Mouse (Mus musculus) 416B (cell line): ENCODE results near the gene Acot1.
"Not testable (repeated sequence)": the region's sequence is repeated elsewhere in the genome, so short reads cannot be mapped to it uniquely, and the experiment has no call there.

Experiments
- DNase-seq: peaks from one replicate; pipeline ENCODE4 v3.0.0; 2011; ENCODE audit warnings: low read depth

The Acot1 gene

GRCm38 (mm10) chr12:84022266-84022665 is 13.0 kb downstream of the Acot1 start:
- DNase-seq: not testable (repeated sequence)

DNA sequence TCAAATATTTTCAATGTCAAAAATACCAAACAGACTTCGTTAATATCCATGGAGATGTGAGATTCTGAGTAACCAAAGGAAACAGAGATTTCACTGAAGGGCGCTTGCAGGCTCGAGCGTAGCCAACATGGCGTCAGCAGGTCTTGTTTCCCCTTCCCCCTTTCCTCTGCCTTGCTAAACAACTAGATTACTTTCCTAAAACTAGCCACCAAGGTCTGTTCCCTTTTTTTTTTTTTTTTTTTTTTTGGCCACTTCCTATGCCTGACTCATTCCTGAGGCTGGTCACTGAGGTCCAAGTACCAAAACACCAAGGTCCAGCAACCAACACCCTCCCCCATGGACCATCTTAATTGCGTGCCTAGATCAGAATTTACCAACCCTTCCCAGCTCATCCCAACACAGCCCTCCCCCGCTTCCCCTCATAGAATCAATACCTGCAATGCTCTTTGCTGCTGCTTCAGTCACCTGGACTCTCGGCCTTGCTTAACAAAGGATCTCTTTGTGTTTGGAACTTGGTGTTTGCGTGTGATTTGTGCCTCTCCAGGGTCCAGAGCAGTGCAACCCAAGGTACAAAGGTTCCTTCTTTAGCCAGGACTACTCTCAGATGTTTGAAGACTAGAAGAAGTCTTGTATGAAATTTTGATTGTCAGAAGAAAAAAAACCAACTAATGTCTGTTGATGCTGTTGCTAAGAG is 13.9 kb downstream of the Acot1 start:
- peak; percentile 82 for DNase-seq

DNA sequence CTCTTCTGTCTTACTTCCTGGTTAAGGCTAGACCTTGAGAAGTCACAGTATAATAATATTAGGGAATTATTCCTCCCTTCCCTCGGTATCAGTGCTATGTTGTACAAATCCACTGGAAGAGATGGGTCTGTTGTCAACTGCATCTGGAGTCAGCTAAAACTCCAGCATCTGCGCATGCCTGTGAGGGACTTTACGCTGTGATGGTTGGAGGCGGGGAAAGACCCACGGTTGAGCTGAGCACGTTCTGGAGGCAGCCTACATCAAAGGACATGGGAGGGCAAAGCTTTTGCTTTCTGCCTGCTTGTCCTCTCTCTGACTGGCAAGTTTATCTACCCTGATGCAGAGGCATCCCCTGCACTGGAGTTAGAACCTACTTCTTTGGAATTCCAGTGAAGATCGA is 16.6 kb downstream of the Acot1 start:
- DNase-seq: no peak

GRCm38 (mm10) chr12:84028328-84028727 is 19.0 kb downstream of the Acot1 start:
- DNase-seq: not testable (repeated sequence)

- not testable (repeated sequence) for DNase-seq
Observed at GRCm38 (mm10) chr12:84029043-84029442, 19.8 kb downstream of the Acot1 start.

GRCm38 (mm10) chr12:84030659-84031332 is 21.5 kb downstream of the Acot1 start:
- DNase-seq: peak; percentile 89

GRCm38 (mm10) chr12:84032854-84033253 is 23.6 kb downstream of the Acot1 start:
- DNase-seq: no peak

GRCm38 (mm10) chr12:84033302-84033701 is 24.0 kb downstream of the Acot1 start:
- peak; percentile 59 for DNase-seq

DNA sequence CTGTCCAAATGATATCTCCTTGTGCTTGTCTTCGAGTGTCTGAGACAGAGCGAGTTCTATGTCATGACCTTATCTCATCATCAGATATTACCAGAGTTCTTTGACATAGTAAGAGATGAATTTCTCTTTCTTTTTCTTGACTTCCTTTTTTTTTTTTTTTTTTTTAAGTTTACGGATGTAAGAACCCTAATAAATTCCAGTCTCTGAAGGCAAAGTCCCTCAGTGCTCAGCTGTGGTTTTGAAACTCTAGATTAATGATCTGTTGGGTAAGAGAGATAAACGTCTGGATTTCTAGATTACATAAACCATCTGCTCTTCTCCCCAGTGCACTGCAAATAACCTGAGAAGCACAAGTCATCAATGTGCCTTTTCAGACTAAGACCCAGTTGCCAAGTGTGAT is 24.8 kb downstream of the Acot1 start:
- DNase-seq: peak; percentile 84

DNA sequence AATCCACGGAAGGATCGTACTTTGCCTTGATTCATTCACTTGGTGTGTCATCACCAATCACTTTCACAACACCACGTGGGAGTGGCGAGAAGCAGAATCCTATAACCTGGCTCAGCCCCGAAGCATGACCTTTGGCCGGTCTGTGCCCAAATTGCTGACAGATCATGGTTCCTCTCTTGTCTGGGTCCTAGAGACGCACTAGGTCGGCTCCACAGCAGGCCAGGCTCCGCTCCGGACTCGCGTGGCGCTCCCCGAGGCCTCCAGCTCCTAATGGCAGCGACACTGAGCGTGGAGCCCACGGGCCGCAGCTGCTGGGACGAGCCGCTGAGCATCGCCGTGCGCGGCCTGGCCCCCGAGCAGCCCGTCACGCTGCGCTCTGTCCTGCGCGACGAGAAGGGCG is 29.0 kb downstream of the Acot1 start, which contains the start of gene Acot4:
Gene Acot4 (plus strand): TSS at position 139 of the 400 bp plus-strand sequence.
- not testable (repeated sequence) for DNase-seq

GRCm38 (mm10) chr12:84038691-84039111 is 29.4 kb downstream of the Acot1 start, which contains the start of gene Gm49366:
TSS of gene Gm49366 (plus strand) at chr12:84038935.
- not testable (repeated sequence) for DNase-seq

DNA sequence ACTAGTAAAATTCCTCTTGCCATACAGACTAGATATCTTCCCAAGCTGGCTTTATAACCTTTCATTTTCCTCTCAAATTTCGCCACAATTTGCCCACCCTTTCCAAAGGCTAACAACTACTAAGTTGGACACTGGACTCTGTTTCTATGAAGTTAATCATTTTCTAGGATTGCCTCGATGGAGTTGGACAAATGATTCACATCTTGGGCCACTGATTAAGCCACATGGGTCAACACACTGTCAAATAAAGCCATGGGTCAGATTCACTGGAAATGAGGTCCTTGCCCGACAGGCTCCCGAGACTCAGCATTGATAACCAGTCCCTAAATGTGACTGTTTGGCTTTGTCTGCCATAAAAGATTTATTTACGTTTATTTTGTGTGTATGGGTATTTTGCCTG is 33.0 kb downstream of the Acot1 start:
- DNase-seq: no peak

DNA sequence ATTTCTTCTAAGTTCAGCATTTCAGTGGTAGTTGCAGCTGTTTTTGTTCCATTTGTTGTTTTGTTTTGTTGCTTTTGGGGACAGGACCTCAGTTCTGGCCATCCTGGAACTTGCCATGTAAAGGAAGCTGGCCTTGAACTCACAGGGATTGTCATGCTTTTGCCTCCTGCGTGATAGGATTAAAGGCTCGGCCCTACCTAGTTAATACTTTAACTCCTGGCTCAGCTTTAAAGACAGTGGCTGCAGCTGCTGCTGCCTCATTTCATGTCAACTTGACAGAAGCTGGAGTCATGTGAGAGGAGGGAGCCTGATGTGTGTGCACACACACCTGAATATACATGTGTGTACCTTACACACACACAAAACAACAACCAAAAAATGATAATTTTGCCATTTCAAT is 34.8 kb downstream of the Acot1 start:
- no peak for DNase-seq

- DNase-seq: peak; percentile 56
Observed at GRCm38 (mm10) chr12:84046906-84047305, 37.6 kb downstream of the Acot1 start.

DNA sequence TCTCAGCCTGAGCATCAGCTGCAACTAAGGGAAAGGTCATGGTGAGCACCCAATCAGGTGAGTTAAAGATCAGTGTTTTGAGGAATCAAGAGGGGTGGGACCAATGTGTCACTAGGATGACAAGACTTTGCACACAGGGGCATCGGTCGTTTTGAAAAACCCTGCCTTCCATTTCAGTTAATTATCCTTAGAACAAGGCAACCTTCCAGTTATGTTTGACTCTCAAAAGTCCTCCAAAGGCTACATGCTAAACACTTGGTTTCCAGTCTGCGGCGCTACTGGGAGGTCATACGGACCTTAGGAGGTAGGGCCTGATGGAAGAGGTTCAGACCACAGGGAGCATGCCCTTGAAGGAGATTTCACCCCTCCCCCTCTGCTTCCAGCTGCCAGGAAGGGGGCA is 41.5 kb downstream of the Acot1 start:
- not testable (repeated sequence) for DNase-seq

- peak; percentile 46 for DNase-seq
Observed at GRCm38 (mm10) chr12:84051937-84052474, 42.7 kb downstream of the Acot1 start, which contains the start of gene Acot3. TSS of gene Acot3 (plus strand) at chr12:84052144.

DNA sequence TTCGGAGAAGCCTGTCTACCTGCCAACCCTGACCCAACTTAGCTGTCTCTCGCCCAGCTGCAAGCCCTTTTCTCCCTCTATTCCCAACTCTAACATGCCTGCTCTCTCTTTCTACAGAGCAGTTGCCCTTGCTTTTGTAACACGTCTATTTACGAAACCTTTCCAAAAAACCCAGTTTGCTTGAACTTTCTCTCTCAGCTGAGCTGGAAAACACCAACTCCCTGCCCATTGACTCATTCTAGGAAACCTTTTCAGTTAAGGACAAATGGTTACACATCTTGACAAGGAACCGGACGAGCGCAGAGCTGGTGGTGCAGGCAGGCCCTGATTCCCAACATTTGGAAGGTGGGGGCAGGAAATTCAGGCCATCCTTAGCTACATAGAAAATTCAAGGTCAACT is 43.3 kb downstream of the Acot1 start:
- DNase-seq: no peak

GRCm38 (mm10) chr12:84053173-84053572 is 43.9 kb downstream of the Acot1 start:
- no peak for DNase-seq

GRCm38 (mm10) chr12:84053679-84054391 is 44.5 kb downstream of the Acot1 start:
- peak; percentile 4 for DNase-seq

DNA sequence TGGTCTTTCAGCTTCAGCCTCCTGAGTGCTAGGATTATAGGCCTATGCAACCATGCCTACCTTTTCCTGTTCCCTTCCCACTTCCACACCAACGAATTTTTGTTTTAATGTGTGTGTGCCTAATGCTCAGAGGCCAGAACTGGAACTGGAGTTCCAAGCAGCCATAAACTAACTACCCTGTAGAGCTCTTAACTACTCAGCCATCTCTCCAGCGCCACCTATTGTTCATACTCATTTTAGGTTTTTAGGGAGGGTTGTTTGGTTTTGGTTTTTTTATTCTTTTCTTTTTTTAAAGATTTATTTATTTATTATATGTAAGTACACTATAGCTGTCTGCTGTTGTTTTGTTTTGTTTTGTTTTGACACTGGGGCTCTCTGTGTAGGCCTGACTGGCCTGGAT is 51.7 kb downstream of the Acot1 start:
- DNase-seq: peak; percentile 84

- DNase-seq: no peak
Observed at GRCm38 (mm10) chr12:84062336-84062735, 53.0 kb downstream of the Acot1 start.

DNA sequence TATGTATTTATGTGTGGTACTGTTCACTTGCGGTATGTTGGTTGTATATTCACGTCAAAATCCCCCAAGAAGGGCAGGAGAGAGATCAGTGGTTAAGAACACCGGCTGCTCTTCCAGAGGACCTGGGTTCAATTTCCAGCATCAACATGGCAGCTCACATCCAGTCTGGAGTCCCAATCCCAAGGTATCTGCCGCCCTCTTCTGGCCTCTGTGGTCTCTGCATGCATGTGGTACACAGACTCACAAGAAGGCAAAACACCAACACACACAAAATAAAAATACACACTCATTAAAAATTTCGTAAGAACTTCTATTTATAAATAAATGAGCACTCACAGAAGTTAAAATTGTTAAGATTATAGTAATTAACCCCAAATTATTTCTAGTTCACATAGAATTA is 53.9 kb downstream of the Acot1 start:
- DNase-seq: peak; percentile 49
